Mouse (Mus musculus) heart, embryonic 16.5 days (tissue): ENCODE results near the gene Atf3. TPM values are rescaled to one million over a fixed set of nuclear protein-coding genes. Genes with fewer than 3 reads are reported as not detected.
"Not testable (repeated sequence)": the region's sequence is repeated elsewhere in the genome, so short reads cannot be mapped to it uniquely, and the experiment has no call there.

ENCODE experiments used
- ATAC-seq: fragments of 200-750 bp; cut with Nextera tagmentation; replicated peaks from 2 replicates; pipeline ENCODE4 v1.8.0; 2017; ENCODE audit warnings: moderate number of reproducible peaks; ENCODE audit not compliant: insufficient read depth, low FRiP score; ENCODE audit errors: extremely low read depth
- H3K27ac ChIP-seq: fragments of 300-500 bp; sonication (generic); 2 replicates; pipeline ENCODE4 v1.5.1; 2014; ENCODE audit warnings: mild to moderate bottlenecking, low read length, control low read depth, moderate library complexity
- H3K27me3 ChIP-seq: fragments of 300-500 bp; sonication (generic); 2 replicates; pipeline ENCODE4 v1.6.1; 2014; ENCODE audit warnings: low read length, mixed read lengths; ENCODE audit not compliant: control insufficient read depth, insufficient read depth
- H3K36me3 ChIP-seq: fragments of 300-500 bp; sonication (generic); 2 replicates; pipeline ENCODE4 v1.6.1; 2014; ENCODE audit not compliant: control insufficient read depth, insufficient read depth
- H3K4me1 ChIP-seq: fragments of 300-500 bp; sonication (generic); 2 replicates; pipeline ENCODE4 v1.6.1; 2014; ENCODE audit warnings: low read length, mixed read lengths; ENCODE audit not compliant: control insufficient read depth, insufficient read depth
- H3K4me2 ChIP-seq: fragments of 300-500 bp; sonication (generic); 2 replicates; pipeline ENCODE4 v1.6.1; 2014; ENCODE audit warnings: low read depth, mild to moderate bottlenecking, control low read depth, low read length
- H3K4me3 ChIP-seq: fragments of 300-500 bp; sonication (generic); 2 replicates; pipeline ENCODE4 v1.5.1; 2014; ENCODE audit warnings: mild to moderate bottlenecking, control low read depth, low read length
- H3K9ac ChIP-seq: fragments of 300-500 bp; sonication (generic); 2 replicates; pipeline ENCODE4 v1.6.1; 2014; ENCODE audit warnings: low read length, control low read depth
- H3K9me3 ChIP-seq: fragments of 300-500 bp; sonication (generic); replicated peaks from 2 replicates; pipeline ENCODE4 v1.6.1; 2016; ENCODE audit warnings: low read length; ENCODE audit not compliant: control insufficient read depth
- WGBS: fragments of 180-500 bp; shearing (Covaris S2); extraction: QIAGEN DNeasy Blood & Tissue Kit; methylation state at CpG from one replicate; pipeline ENCODE4 v1.1.7; 2014; 5-methylcytosine and 5-hydroxymethylcytosine counted together
- polyA plus RNA-seq: library from polyadenylated mRNA; unstranded; fragments of >200 nt; fragmentation: Nextera tagmentation; extraction: Ambion mirVana; gene quantifications from 2 replicates; pipeline ENCODE4 v1.2.1, GENCODE M21; 2015

The Atf3 gene
- polyA plus RNA-seq, 1 experiment from 2014 or later: 14.6 TPM

DNA sequence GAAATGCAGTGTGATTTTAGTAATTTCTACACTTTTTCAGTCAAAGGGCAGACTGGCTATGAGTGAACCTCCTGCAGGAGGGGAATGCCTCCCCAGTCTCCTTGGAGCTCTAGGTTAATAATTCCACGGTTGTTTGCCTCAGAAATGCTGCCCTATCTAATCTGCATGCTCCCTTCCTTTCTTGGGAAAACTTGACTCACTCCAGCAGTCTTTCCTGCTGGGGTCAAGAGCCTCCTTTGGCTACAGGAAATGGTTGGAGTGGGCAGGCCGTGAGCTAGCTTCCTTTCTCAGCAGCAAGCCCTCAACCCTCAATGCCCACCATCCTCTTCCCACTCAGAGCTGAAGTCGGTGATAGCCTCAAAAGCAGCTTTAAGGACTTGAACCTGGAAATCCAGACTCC, 63.5 kb downstream of the Atf3 start:
- Histone ChIP-seq H3K9me3 (peaks cover 9% of the 10 kb centered on the region), H3K27ac (peak overlapping the region; percentile 74), H3K36me3 (no peaks in the 10 kb centered on the region), H3K4me1 (peaks cover 9% of the 10 kb centered on the region; the same call in 1 of the 2 replicates), H3K27me3 (no peaks in the 10 kb centered on the region), H3K4me3 (no peak overlapping the region), H3K9ac (no peak overlapping the region), H3K4me2 (no peak overlapping the region)
- WGBS: 26% methylated on average over 3 of the region's 3 CpGs
- ATAC-seq: peak; percentile 63

- H3K9ac ChIP-seq: no peak overlapping the region
- no peak for ATAC-seq
- peaks cover 9% of the 10 kb centered on the region for H3K9me3 ChIP-seq
- no peak overlapping the region for H3K4me2 ChIP-seq
- no peak overlapping the region for H3K4me3 ChIP-seq
- peaks cover 9% of the 10 kb centered on the region; the same call in 1 of the 2 replicates for H3K4me1 ChIP-seq
- WGBS: 18% methylated on average over 4 of the region's 4 CpGs
- H3K36me3 ChIP-seq: no peaks in the 10 kb centered on the region
- no peaks in the 10 kb centered on the region for H3K27me3 ChIP-seq
- no peak overlapping the region for H3K27ac ChIP-seq
These were observed 64.8 kb downstream of the Atf3 start for GRCm38 (mm10) chr1:191153052-191153451.

- H3K27ac ChIP-seq: no peak overlapping the region
- no peak overlapping the region for H3K4me2 ChIP-seq
- H3K27me3 ChIP-seq: no peaks in the 10 kb centered on the region
- no peak overlapping the region for H3K9ac ChIP-seq
- H3K4me3 ChIP-seq: no peak overlapping the region
- 55% methylated on average over 8 of the region's 8 CpGs for WGBS
- no peak for ATAC-seq
- peaks cover 9% of the 10 kb centered on the region; the same call in 1 of the 2 replicates for H3K4me1 ChIP-seq
- no peaks in the 10 kb centered on the region for H3K36me3 ChIP-seq
- no peaks in the 10 kb centered on the region for H3K9me3 ChIP-seq
These were observed 66.8 kb downstream of the Atf3 start for GRCm38 (mm10) chr1:191150924-191151605.

DNA sequence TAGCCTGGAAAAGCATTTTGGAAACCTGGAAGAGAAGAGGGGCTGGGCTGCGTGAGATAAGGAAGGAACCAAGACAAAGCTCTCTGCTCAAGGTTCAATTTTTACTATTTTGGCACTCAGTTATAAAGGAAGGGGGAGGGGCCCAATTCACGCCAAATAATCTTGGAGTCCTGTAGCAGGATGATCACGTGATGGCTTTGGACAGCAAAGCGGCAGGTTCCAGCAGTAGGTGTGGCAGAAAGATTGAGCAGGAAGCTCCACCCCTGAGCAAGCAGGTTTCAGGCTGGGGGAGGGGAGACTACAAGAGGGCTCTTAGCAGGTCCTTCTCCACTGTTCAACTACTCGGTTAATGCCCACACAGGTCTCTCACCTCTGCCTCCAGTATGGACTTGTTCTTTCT, 68.3 kb downstream of the Atf3 start:
- H3K36me3 ChIP-seq, H3K4me3 ChIP-seq, H3K27me3 ChIP-seq, ATAC-seq, H3K9me3 ChIP-seq, H3K4me2 ChIP-seq, H3K27ac ChIP-seq, H3K4me1 ChIP-seq, H3K9ac ChIP-seq: not testable (repeated sequence)
- 79% methylated on average over 5 of the region's 5 CpGs for WGBS

DNA sequence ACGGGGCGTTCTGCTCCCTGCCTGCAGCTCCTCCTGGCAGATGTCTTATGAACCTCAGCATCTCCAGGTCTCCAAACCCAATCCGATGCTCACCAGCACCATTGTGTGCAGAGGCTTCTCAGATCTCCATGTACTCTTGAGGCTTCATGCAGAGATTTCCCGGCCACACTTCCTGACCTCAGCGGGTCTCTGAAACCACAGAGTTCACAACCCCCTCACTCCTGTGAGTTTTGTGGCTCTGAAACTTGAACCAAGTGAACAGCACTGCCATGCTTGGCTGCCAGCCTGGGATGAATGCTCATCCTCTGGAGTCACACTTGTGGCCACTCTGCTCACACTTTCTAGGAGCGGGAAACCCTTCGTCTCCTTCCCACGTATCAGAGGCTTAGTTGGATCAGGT, 76.9 kb downstream of the Atf3 start:
- Histone ChIP-seq H3K27me3 (no peaks in the 10 kb centered on the region), H3K36me3 (no peaks in the 10 kb centered on the region), H3K27ac (no peak overlapping the region), H3K9me3 (no peaks in the 10 kb centered on the region), H3K4me1 (no peaks in the 10 kb centered on the region), H3K4me3 (no peak overlapping the region), H3K4me2 (no peak overlapping the region), H3K9ac (no peak overlapping the region)
- WGBS: 74% methylated on average over 8 of the region's 8 CpGs
- no peak for ATAC-seq

DNA sequence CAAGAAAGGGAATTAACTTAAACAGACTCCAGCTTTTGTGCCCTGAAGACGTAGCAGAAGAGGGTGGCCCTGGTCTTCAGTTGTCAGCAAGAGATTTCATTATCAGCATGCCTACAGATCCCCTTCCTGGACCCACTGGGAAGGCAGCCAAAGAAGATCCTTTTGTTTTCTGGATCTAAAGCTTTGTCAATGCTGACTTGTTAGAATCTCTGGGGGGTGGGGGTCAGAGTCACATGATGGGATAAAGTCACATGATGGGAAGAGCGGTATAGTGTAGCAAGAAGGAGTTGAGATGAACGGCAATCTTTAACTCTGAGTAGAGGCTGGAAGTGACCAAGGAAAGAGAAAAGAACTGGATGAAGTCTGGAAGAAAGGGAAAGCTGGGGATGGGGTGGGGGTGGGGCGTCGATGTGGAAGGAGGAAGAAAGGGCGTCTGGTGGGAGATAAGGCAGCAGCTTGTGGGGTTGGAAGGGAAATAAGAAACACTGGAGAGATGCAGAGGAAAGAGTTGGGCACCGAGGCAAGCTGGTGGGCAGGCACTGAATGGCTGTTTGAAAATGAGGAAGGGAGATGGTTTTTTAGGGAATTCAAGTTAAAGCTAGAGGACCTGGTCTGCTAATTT, 78.9 kb downstream of the Atf3 start:
- Histone ChIP-seq H3K27ac (no peak overlapping the region), H3K9me3 (no peaks in the 10 kb centered on the region), H3K4me2 (no peak overlapping the region), H3K4me1 (no peaks in the 10 kb centered on the region), H3K9ac (no peak overlapping the region), H3K36me3 (no peaks in the 10 kb centered on the region), H3K4me3 (no peak overlapping the region), H3K27me3 (no peaks in the 10 kb centered on the region)
- WGBS: 34% methylated on average over 7 of the region's 7 CpGs
- no peak for ATAC-seq

GRCm38 (mm10) chr1:191138436-191138835, 79.4 kb downstream of the Atf3 start:
- Histone ChIP-seq H3K4me3 (no peak overlapping the region), H3K9ac (no peak overlapping the region), H3K27ac (no peak overlapping the region), H3K27me3 (no peaks in the 10 kb centered on the region), H3K9me3 (no peaks in the 10 kb centered on the region), H3K36me3 (no peaks in the 10 kb centered on the region), H3K4me1 (no peaks in the 10 kb centered on the region), H3K4me2 (no peak overlapping the region)
- WGBS: 87% methylated on average over 4 of the region's 4 CpGs
- no peak for ATAC-seq

DNA sequence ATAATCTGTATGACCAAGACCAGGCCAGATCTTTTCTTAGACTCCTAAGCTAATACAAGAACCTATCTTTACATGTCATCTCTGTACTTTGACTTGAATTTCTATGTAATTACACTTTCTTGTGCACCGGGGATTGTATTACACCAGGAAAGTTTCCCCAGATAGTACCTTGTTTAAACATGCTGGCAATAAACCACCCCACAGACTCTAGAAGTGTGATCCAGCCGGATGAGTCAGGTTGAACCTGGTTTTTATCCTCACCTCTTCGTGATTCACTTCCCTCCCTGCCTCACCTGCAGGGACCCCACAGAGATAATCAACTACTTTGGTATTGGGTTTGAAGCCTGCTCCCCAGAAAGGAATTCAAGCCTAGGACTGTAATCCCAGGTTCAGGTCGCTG, 82.4 kb downstream of the Atf3 start:
- Histone ChIP-seq H3K9ac (no peak overlapping the region), H3K4me1 (no peaks in the 10 kb centered on the region; the same call in 1 of the 2 replicates), H3K4me2 (no peak overlapping the region), H3K27ac (no peak overlapping the region), H3K36me3 (no peaks in the 10 kb centered on the region), H3K9me3 (no peaks in the 10 kb centered on the region), H3K27me3 (no peaks in the 10 kb centered on the region), H3K4me3 (no peak overlapping the region)
- 64% methylated on average over 4 of the region's 4 CpGs for WGBS
- ATAC-seq: no peak

GRCm38 (mm10) chr1:191132934-191133333, 84.9 kb downstream of the Atf3 start:
- no peak; the same call in 1 of the 2 replicates for ATAC-seq
- H3K36me3 ChIP-seq: no peaks in the 10 kb centered on the region
- WGBS: 57% methylated on average over 5 of the region's 5 CpGs
- H3K4me3 ChIP-seq: no peak overlapping the region
- H3K27ac ChIP-seq: no peak overlapping the region
- H3K4me2 ChIP-seq: no peak overlapping the region
- H3K4me1 ChIP-seq: no peaks in the 10 kb centered on the region; the same call in 1 of the 2 replicates
- H3K9ac ChIP-seq: no peak overlapping the region
- H3K9me3 ChIP-seq: peaks cover 8% of the 10 kb centered on the region; the same call in 1 of the 2 replicates
- H3K27me3 ChIP-seq: no peaks in the 10 kb centered on the region
